Mouse (Mus musculus) kidney, postnatal 25 days (tissue): Measurements from ENCODE around the gene Olfr115.

ENCODE experiments used
- DNase-seq, 2 experiments: peaks; one replicate each; pipeline ENCODE4 v3.0.0; 2021; ENCODE audit warnings: mixed read lengths in 2 of 2

Gene Olfr115

DNA sequence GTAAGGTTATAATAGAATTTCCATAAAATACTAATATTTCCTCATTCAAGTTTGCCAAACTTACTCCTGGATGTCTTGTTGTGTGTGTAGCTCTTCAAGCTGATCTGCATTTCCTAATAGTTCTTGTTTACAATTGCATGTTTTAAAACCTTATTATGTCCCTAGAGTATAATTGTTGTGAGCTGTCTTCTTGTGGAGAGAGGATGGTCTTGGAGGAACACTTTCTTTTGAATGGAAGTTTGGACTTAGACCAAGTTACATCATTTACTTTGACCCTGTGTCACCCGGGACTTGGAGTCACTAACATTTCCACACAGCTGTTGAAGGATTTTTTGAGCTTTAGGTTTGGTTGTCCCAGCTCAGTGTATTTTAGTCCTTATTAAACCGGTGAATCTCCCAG, at the start of gene Olfr115, which contains the start of gene Olfr116:
Olfr115 (minus strand) TSS at position 101 of the 400 bp plus-strand sequence.
Olfr116 (minus strand) TSS at position 191 of the 400 bp plus-strand sequence.
- DNase-seq = no peak

- no peak for DNase-seq
These were observed 39.8 kb upstream of the Olfr115 start, which contains the start of gene Olfr118 for GRCm38 (mm10) chr17:37666688-37667087. Olfr118 (plus strand) TSS chr17:37666988.

DNA sequence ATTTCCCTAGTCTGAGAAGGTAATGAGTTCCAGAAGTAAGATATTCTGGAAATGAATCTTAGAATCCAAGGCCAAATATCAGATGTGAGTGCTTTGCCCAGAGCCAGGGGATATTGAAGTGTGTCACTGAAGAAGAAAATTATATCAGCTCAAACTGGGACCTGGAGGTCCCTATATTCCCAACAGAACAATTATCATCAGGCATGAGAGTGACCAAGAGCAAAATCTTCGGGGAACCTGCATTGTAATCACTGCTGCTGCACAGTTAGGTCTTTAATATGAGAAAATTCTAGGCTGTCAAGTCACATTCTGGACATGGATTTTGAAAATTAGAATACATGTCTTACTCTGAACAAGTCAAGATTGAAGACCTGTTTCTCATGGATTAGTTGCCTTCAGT, 36.8 kb upstream of the Olfr115 start, which contains the start of gene Olfr117:
Olfr117 (minus strand) TSS at position 101 of the 400 bp plus-strand sequence.
- no peak for DNase-seq

DNA sequence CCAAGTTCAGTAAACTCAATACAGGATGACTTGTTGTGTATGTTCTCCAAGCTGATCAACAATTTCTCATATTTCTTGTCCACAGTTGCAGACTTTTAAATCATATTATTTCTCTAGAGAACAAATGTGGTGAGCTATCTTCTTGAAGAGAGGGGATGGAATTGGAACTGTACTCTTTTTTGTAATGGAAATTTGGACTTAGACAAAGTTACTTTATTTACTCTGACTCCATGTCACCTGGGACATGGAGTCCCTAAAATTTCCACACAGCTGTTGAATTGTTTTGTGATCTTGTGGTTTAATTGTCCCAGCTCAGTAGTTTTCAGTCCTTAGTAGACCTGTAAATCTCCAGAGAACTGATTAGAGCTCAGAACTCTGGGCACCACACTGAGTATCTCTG, 34.3 kb downstream of the Olfr115 start, which contains the start of gene Olfr114:
Olfr114 (minus strand) TSS at position 101 of the 400 bp plus-strand sequence.
- no peak for DNase-seq

GRCm38 (mm10) chr17:37577563-37577962, 49.3 kb downstream of the Olfr115 start, which contains the start of gene Olfr113:
Olfr113 (minus strand) TSS chr17:37577663.
- DNase-seq = no peak

- DNase-seq = no peak
These were observed 57.6 kb downstream of the Olfr115 start, which contains the start of gene Olfr112 for GRCm38 (mm10) chr17:37569351-37569750. Olfr112 (minus strand) TSS chr17:37569451.
